Mouse (Mus musculus): ENCODE data around the gene Lhx3. TPM values are rescaled to one million over a fixed set of nuclear protein-coding genes. Genes with fewer than 3 reads are reported as not detected.

Lhx3 gene
- polyA plus RNA-seq, 1 experiment: not detected

GRCm38 (mm10) chr2:26234771-26235170, 26.7 kb upstream of the Lhx3 start:
- Histone ChIP-seq H3K4me3 (ENCODE audit: insufficient read depth, low read length) (no peak overlapping the region), H3K27ac (ENCODE audit: insufficient read depth, low read depth, low read length) (no peak overlapping the region), H3K4me1 (ENCODE audit: control insufficient read depth, insufficient read depth, low read length) (peaks cover 36% of the 10 kb centered on the region)
- TF ChIP-seq POLR2A (IDR thresholded peaks at IDR 0.05; ENCODE audit: borderline replicate concordance, low read depth, low read length): no peak
- TF ChIP-seq CTCF (IDR thresholded peaks at IDR 0.05; ENCODE audit: low read depth, low read length): no peak

GRCm38 (mm10) chr2:26234253-26234652, 26.2 kb upstream of the Lhx3 start:
- Histone ChIP-seq H3K4me3 (ENCODE audit: insufficient read depth, low read length) (no peak overlapping the region), H3K4me1 (ENCODE audit: control insufficient read depth, insufficient read depth, low read length) (peaks cover 39% of the 10 kb centered on the region), H3K27ac (ENCODE audit: insufficient read depth, low read depth, low read length) (no peak overlapping the region)
- TF ChIP-seq CTCF (IDR thresholded peaks at IDR 0.05; ENCODE audit: low read depth, low read length) (no peak), POLR2A (IDR thresholded peaks at IDR 0.05; ENCODE audit: borderline replicate concordance, low read depth, low read length) (no peak)

GRCm38 (mm10) chr2:26231366-26231765, 23.3 kb upstream of the Lhx3 start:
- Histone ChIP-seq H3K27ac (ENCODE audit: insufficient read depth, low read depth, low read length) (no peak overlapping the region), H3K4me3 (ENCODE audit: insufficient read depth, low read length) (no peak overlapping the region), H3K4me1 (ENCODE audit: control insufficient read depth, insufficient read depth, low read length) (peaks cover 36% of the 10 kb centered on the region)
- TF ChIP-seq CTCF (IDR thresholded peaks at IDR 0.05; ENCODE audit: low read depth, low read length): no peak
- no peak for TF ChIP-seq POLR2A (IDR thresholded peaks at IDR 0.05; ENCODE audit: borderline replicate concordance, low read depth, low read length)

GRCm38 (mm10) chr2:26230253-26230652, 22.2 kb upstream of the Lhx3 start:
- Histone ChIP-seq H3K4me3 (ENCODE audit: insufficient read depth, low read length) (no peak overlapping the region), H3K4me1 (ENCODE audit: control insufficient read depth, insufficient read depth, low read length) (peaks cover 28% of the 10 kb centered on the region), H3K27ac (ENCODE audit: insufficient read depth, low read depth, low read length) (no peak overlapping the region)
- TF ChIP-seq CTCF (IDR thresholded peaks at IDR 0.05; ENCODE audit: low read depth, low read length) (no peak), POLR2A (IDR thresholded peaks at IDR 0.05; ENCODE audit: borderline replicate concordance, low read depth, low read length) (no peak)

GRCm38 (mm10) chr2:26227788-26228187, 19.7 kb upstream of the Lhx3 start:
- H3K27ac ChIP-seq (ENCODE audit: insufficient read depth, low read depth, low read length): no peak overlapping the region
- H3K4me3 ChIP-seq (ENCODE audit: insufficient read depth, low read length): no peak overlapping the region
- no peak for TF ChIP-seq POLR2A (IDR thresholded peaks at IDR 0.05; ENCODE audit: borderline replicate concordance, low read depth, low read length)
- peak; percentile 51; the same call in 1 of the 2 replicates for TF ChIP-seq CTCF (IDR thresholded peaks at IDR 0.05; ENCODE audit: low read depth, low read length)
- H3K4me1 ChIP-seq (ENCODE audit: control insufficient read depth, insufficient read depth, low read length): peaks cover 21% of the 10 kb centered on the region

- no peak for TF ChIP-seq CTCF (IDR thresholded peaks at IDR 0.05; ENCODE audit: low read depth, low read length)
- Histone ChIP-seq H3K27ac (ENCODE audit: insufficient read depth, low read depth, low read length) (no peak overlapping the region), H3K4me1 (ENCODE audit: control insufficient read depth, insufficient read depth, low read length) (peaks cover 5% of the 10 kb centered on the region), H3K4me3 (ENCODE audit: insufficient read depth, low read length) (no peak overlapping the region)
These were observed 17.2 kb upstream of the Lhx3 start for GRCm38 (mm10) chr2:26225242-26225641.

- H3K4me3 ChIP-seq (ENCODE audit: insufficient read depth, low read length): no peak overlapping the region
- H3K4me1 ChIP-seq (ENCODE audit: control insufficient read depth, insufficient read depth, low read length): no peaks in the 10 kb centered on the region
- TF ChIP-seq CTCF (IDR thresholded peaks at IDR 0.05; ENCODE audit: low read depth, low read length) (no peak), POLR2A (IDR thresholded peaks at IDR 0.05; ENCODE audit: borderline replicate concordance, low read depth, low read length) (no peak)
- no peak overlapping the region for H3K27ac ChIP-seq (ENCODE audit: insufficient read depth, low read depth, low read length)
These were observed 15.9 kb upstream of the Lhx3 start for GRCm38 (mm10) chr2:26223961-26224360.

- H3K4me1 ChIP-seq (ENCODE audit: control insufficient read depth, insufficient read depth, low read length): no peaks in the 10 kb centered on the region
- H3K4me3 ChIP-seq (ENCODE audit: insufficient read depth, low read length): no peak overlapping the region
- TF ChIP-seq CTCF (IDR thresholded peaks at IDR 0.05; ENCODE audit: low read depth, low read length): no peak
- no peak for TF ChIP-seq POLR2A (IDR thresholded peaks at IDR 0.05; ENCODE audit: borderline replicate concordance, low read depth, low read length)
- no peak overlapping the region for H3K27ac ChIP-seq (ENCODE audit: insufficient read depth, low read depth, low read length)
These were observed 6.4 kb upstream of the Lhx3 start for GRCm38 (mm10) chr2:26214526-26214925.

GRCm38 (mm10) chr2:26209566-26209965, 1.5 kb upstream of the Lhx3 start:
- Histone ChIP-seq H3K27ac (ENCODE audit: insufficient read depth, low read depth, low read length) (no peak overlapping the region), H3K4me1 (ENCODE audit: control insufficient read depth, insufficient read depth, low read length) (no peaks in the 10 kb centered on the region), H3K4me3 (ENCODE audit: insufficient read depth, low read length) (no peak overlapping the region)
- TF ChIP-seq CTCF (IDR thresholded peaks at IDR 0.05; ENCODE audit: low read depth, low read length): no peak
- no peak for TF ChIP-seq POLR2A (IDR thresholded peaks at IDR 0.05; ENCODE audit: borderline replicate concordance, low read depth, low read length)

GRCm38 (mm10) chr2:26207559-26207958, 530 bp downstream of the Lhx3 start:
- no peak overlapping the region for H3K4me3 ChIP-seq (ENCODE audit: insufficient read depth, low read length)
- no peak overlapping the region for H3K27ac ChIP-seq (ENCODE audit: insufficient read depth, low read depth, low read length)
- TF ChIP-seq POLR2A (IDR thresholded peaks at IDR 0.05; ENCODE audit: borderline replicate concordance, low read depth, low read length): no peak
- no peak for TF ChIP-seq CTCF (IDR thresholded peaks at IDR 0.05; ENCODE audit: low read depth, low read length)
- no peaks in the 10 kb centered on the region for H3K4me1 ChIP-seq (ENCODE audit: control insufficient read depth, insufficient read depth, low read length)

GRCm38 (mm10) chr2:26205761-26206160, 2.3 kb downstream of the Lhx3 start:
- no peak overlapping the region for H3K4me3 ChIP-seq (ENCODE audit: insufficient read depth, low read length)
- TF ChIP-seq POLR2A (IDR thresholded peaks at IDR 0.05; ENCODE audit: borderline replicate concordance, low read depth, low read length): no peak
- TF ChIP-seq CTCF (IDR thresholded peaks at IDR 0.05; ENCODE audit: low read depth, low read length): no peak
- no peaks in the 10 kb centered on the region for H3K4me1 ChIP-seq (ENCODE audit: control insufficient read depth, insufficient read depth, low read length)
- no peak overlapping the region for H3K27ac ChIP-seq (ENCODE audit: insufficient read depth, low read depth, low read length)
